ENCODE assay signal across 18 mouse cellular contexts in the genomic region with DNA sequence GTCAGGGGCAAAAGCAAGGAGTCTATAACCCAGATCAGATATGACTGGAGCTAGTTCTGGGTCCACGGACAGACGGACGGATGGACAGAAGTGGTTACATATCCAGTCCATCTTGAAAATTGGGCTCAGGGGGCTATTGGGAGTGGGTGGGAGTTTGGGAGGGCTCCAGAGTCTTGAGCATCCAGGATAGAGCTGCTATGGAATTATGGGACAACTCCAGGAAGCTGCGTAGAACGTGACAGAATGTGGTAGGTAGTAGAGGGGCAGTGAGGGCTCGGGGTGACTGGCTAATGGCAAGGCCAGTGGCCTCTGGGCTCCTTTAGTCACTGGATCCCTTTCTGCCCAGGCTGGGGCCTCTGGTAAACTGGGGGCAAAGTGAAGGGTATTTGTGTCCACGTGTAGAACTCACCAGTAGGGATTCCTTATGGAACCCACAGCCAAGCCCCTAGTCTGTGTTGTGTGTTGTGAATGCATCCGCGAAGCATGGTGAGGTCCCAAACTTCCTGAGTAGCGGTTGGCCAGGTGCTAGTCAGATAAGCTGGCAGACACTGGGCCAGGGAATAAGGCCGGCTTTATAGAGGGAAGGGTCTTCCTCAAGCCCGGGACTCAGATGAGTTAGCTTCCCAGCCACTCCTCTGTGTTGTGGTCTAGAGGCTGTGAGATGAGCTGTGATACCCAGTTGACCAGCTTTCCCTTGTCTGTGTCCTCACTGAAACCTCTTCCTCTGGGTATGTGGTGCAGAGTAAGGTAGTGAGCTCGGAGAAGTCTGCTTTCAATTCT. TPM values are rescaled to one million over a fixed set of nuclear protein-coding genes. Genes with fewer than 3 reads are reported as not detected.
DNase-seq lines count a peak whose midpoint lies in the region; ATAC-seq and TF ChIP-seq lines count a peak whose summit lies in the region.
"Had no signal": no experiment of that assay in that cellular context is flagged by ENCODE, and none has a peak within 500 bp of the region (broad histone marks: within the 10 kb centered on the region; RNA-seq: fewer than 3 reads in every experiment).

No protein-coding gene starts in this region.

- H3K4me1 ChIP-seq in heart, embryonic 12.5 days (replicated peaks): peaks cover 97% of the 10 kb centered on the region
- peaks cover 32% of the 10 kb centered on the region for H3K4me1 ChIP-seq in liver, postnatal 0 days (ENCODE audit: insufficient read depth)
- H3K4me1 ChIP-seq in liver, embryonic 12.5 days: peaks cover 87% of the 10 kb centered on the region
- peaks cover 42% of the 10 kb centered on the region for H3K4me1 ChIP-seq in embryonic fibroblast, embryonic 13.5 days (ENCODE audit: control insufficient read depth, insufficient read depth, low read length)
- H3K4me1 ChIP-seq in stomach, embryonic 14.5 days (ENCODE audit: control insufficient read depth, insufficient read depth, low read length): peaks cover 76% of the 10 kb centered on the region

- no peak for DNase-seq in heart, adult 18-20 months
- no peak for DNase-seq in liver, postnatal 0 days
- DNase-seq in cerebellum, adult 9-10 months: no peak
- DNase-seq in embryo, embryonic 11 days: no peak
- DNase-seq: cerebellum, postnatal 36 days; kidney, adult 8-10 months; thymus, postnatal 14 days had no signal

- no peak for TF ChIP-seq EP300 in liver, postnatal 0 days (IDR thresholded peaks at IDR 0.05; ENCODE audit: low read depth)

- H3K27ac ChIP-seq in heart, embryonic 12.5 days (ENCODE audit: poor library complexity, severe bottlenecking): peak overlapping the region; percentile 92
- 0 out of 2 replicates have a peak overlapping the region, but pooled peaks have one; percentile 16 for H3K27ac ChIP-seq in liver, postnatal 0 days (ENCODE audit: low read depth)
- no peak overlapping the region for H3K27ac ChIP-seq in liver, embryonic 12.5 days
- peak overlapping the region; percentile 98 for H3K27ac ChIP-seq in embryonic fibroblast, embryonic 13.5 days (ENCODE audit: insufficient read depth, low read length)
- H3K27ac ChIP-seq in stomach, embryonic 14.5 days (ENCODE audit: low read length): peak overlapping the region; percentile 49; the same call in 1 of the 2 replicates
- H3K27ac ChIP-seq: midbrain, embryonic 12.5 days had no signal

- H3K4me3 ChIP-seq in heart, embryonic 12.5 days: no peak overlapping the region
- H3K4me3 ChIP-seq in liver, postnatal 0 days (ENCODE audit: low read depth, low read length): no peak overlapping the region
- H3K4me3 ChIP-seq in liver, embryonic 12.5 days: no peak overlapping the region
- no peak overlapping the region for H3K4me3 ChIP-seq in embryonic fibroblast, embryonic 13.5 days (ENCODE audit: insufficient read depth, low read length)
- H3K4me3 ChIP-seq in stomach, embryonic 14.5 days (ENCODE audit: low read depth, low read length): no peak overlapping the region
- H3K4me3 ChIP-seq: hindbrain, embryonic 12.5 days; midbrain, embryonic 12.5 days had no signal

- H3K4me2 ChIP-seq in heart, embryonic 12.5 days: peak overlapping the region; percentile 63
- H3K4me2 ChIP-seq in liver, postnatal 0 days (ENCODE audit: low read depth, low read length): no peak overlapping the region
- H3K4me2 ChIP-seq in liver, embryonic 12.5 days: no peak overlapping the region
- H3K4me2 ChIP-seq in stomach, embryonic 14.5 days (replicated peaks; ENCODE audit: low read depth, low read length): no peak overlapping the region
- H3K4me2 ChIP-seq: midbrain, embryonic 12.5 days had no signal

- ATAC-seq in heart, embryonic 12.5 days (ENCODE audit: insufficient number of reproducible peaks, low FRiP score): no peak
- ATAC-seq in liver, postnatal 0 days: no peak
- no peak for ATAC-seq in liver, embryonic 12.5 days
- no peak for ATAC-seq in stomach, embryonic 14.5 days (ENCODE audit: insufficient number of reproducible peaks, insufficient read depth, low FRiP score, low read depth)
- ATAC-seq: forebrain, embryonic 16.5 days had no signal

- WGBS in heart, embryonic 12.5 days: 61% methylated on average over 13 of the region's 13 CpGs
- 60% methylated on average over 13 of the region's 13 CpGs for WGBS in liver, postnatal 0 days (ENCODE audit: insufficient replicate concordance)
- WGBS in liver, embryonic 12.5 days (ENCODE audit: insufficient replicate concordance): 46% methylated on average over 13 of the region's 13 CpGs
- WGBS in stomach, embryonic 14.5 days: 75% methylated on average over 13 of the region's 13 CpGs

- H3K36me3 ChIP-seq in heart, embryonic 12.5 days: peaks cover 10% of the 10 kb centered on the region
- H3K36me3 ChIP-seq in liver, postnatal 0 days (replicated peaks; ENCODE audit: insufficient read depth, low read length): no peaks in the 10 kb centered on the region
- H3K36me3 ChIP-seq in liver, embryonic 12.5 days: no peaks in the 10 kb centered on the region
- no peaks in the 10 kb centered on the region for H3K36me3 ChIP-seq in stomach, embryonic 14.5 days (ENCODE audit: control insufficient read depth, insufficient read depth, low read length)
- H3K36me3 ChIP-seq: hindbrain, embryonic 12.5 days; limb, embryonic 13.5 days; midbrain, embryonic 12.5 days had no signal

- no peak for TF ChIP-seq POLR2A in embryonic fibroblast, embryonic 13.5 days (IDR thresholded peaks at IDR 0.05; ENCODE audit: low read depth, low read length)

- TF ChIP-seq CTCF in liver, postnatal 0 days (IDR thresholded peaks at IDR 0.05; ENCODE audit: low read depth): no peak
- no peak for TF ChIP-seq CTCF in embryonic fibroblast, embryonic 13.5 days (IDR thresholded peaks at IDR 0.05; ENCODE audit: borderline replicate concordance, insufficient read depth, low read length)

- H3K27me3 ChIP-seq in heart, embryonic 12.5 days (replicated peaks): no peaks in the 10 kb centered on the region
- no peaks in the 10 kb centered on the region for H3K27me3 ChIP-seq in liver, postnatal 0 days (ENCODE audit: insufficient read depth, low read length)
- peaks cover 45% of the 10 kb centered on the region for H3K27me3 ChIP-seq in liver, embryonic 12.5 days (replicated peaks)
- H3K27me3 ChIP-seq in stomach, embryonic 14.5 days (ENCODE audit: control insufficient read depth, insufficient read depth, low read length): no peaks in the 10 kb centered on the region
- H3K27me3 ChIP-seq: hindbrain, embryonic 12.5 days; limb, embryonic 13.5 days had no signal

- H3K9me3 ChIP-seq in heart, embryonic 12.5 days (replicated peaks): no peaks in the 10 kb centered on the region
- H3K9me3 ChIP-seq in liver, postnatal 0 days (ENCODE audit: low read length): no peaks in the 10 kb centered on the region
- H3K9me3 ChIP-seq in liver, embryonic 12.5 days (replicated peaks): no peaks in the 10 kb centered on the region
- H3K9me3 ChIP-seq in stomach, embryonic 14.5 days (ENCODE audit: control insufficient read depth, low read depth, low read length): no peaks in the 10 kb centered on the region
- H3K9me3 ChIP-seq: hindbrain, embryonic 12.5 days; limb, embryonic 13.5 days; midbrain, embryonic 12.5 days had no signal

- H3K9ac ChIP-seq in heart, embryonic 12.5 days: peak overlapping the region; percentile 62; the same call in 1 of the 2 replicates
- H3K9ac ChIP-seq in liver, postnatal 0 days (replicated peaks): no peak overlapping the region
- H3K9ac ChIP-seq in liver, embryonic 12.5 days: no peak overlapping the region
- no peak overlapping the region for H3K9ac ChIP-seq in stomach, embryonic 14.5 days (replicated peaks; ENCODE audit: low read depth, low read length)
- H3K9ac ChIP-seq: midbrain, embryonic 12.5 days had no signal

RNA-seq across cellular contexts. Expression of a gene that starts 6.9 kb away (rescaled TPM):
- polyA plus RNA-seq in heart, embryonic 12.5 days (2016; fragmentation: Nextera tagmentation; extraction: Ambion mirVana): 51.8 and 61.5 TPM in 2 replicates
- 100 to 1,000 TPM; 153 to 170 TPM for total RNA-seq in heart, adult 18-20 months (2021)
- polyA plus RNA-seq in liver, postnatal 0 days (2015; fragmentation: Nextera tagmentation; extraction: Ambion mirVana): 5.1 TPM in 2 replicates
- 6.4 and 7.3 TPM in 2 replicates for polyA plus RNA-seq in liver, embryonic 12.5 days (2016; fragmentation: Nextera tagmentation; extraction: Ambion mirVana)
- polyA plus RNA-seq in embryonic fibroblast, embryonic 13.5 days (2011; ENCODE audit: insufficient read length, low read depth, missing spikeins): 271 and 368 TPM in 2 replicates
- polyA plus RNA-seq in stomach, embryonic 14.5 days (2014; fragmentation: Nextera tagmentation; extraction: Ambion mirVana): 42.6 and 44.1 TPM in 2 replicates

RNA-seq across cellular contexts. Expression of a gene that starts 22.4 kb away (rescaled TPM):
- polyA plus RNA-seq in heart, embryonic 12.5 days (2016; fragmentation: Nextera tagmentation; extraction: Ambion mirVana): not detected in 2 replicates
- total RNA-seq in heart, adult 18-20 months (2021): not detected
- polyA plus RNA-seq in liver, postnatal 0 days (2015; fragmentation: Nextera tagmentation; extraction: Ambion mirVana): not detected in 2 replicates
- not detected in 2 replicates for polyA plus RNA-seq in liver, embryonic 12.5 days (2016; fragmentation: Nextera tagmentation; extraction: Ambion mirVana)
- not detected in 2 replicates for polyA plus RNA-seq in embryonic fibroblast, embryonic 13.5 days (2011; ENCODE audit: insufficient read length, low read depth, missing spikeins)
- polyA plus RNA-seq in stomach, embryonic 14.5 days (2014; fragmentation: Nextera tagmentation; extraction: Ambion mirVana): not detected in 2 replicates
- total RNA-seq: adrenal gland, postnatal 14 days; gastrocnemius, postnatal 10 days; layer of hippocampus, postnatal 10 days had no signal
- polyA plus RNA-seq: forebrain, embryonic 16.5 days; hindbrain, embryonic 12.5 days; limb, embryonic 13.5 days; midbrain, embryonic 12.5 days had no signal

RNA-seq across cellular contexts. Expression of a gene that starts 45.1 kb away (rescaled TPM):
- not detected in 2 replicates for polyA plus RNA-seq in heart, embryonic 12.5 days (2016; fragmentation: Nextera tagmentation; extraction: Ambion mirVana)
- not detected for total RNA-seq in heart, adult 18-20 months (2021)
- 0.42 and 6.5 TPM in 2 replicates for polyA plus RNA-seq in liver, postnatal 0 days (2015; fragmentation: Nextera tagmentation; extraction: Ambion mirVana)
- not detected in 2 replicates for polyA plus RNA-seq in liver, embryonic 12.5 days (2016; fragmentation: Nextera tagmentation; extraction: Ambion mirVana)
- polyA plus RNA-seq in embryonic fibroblast, embryonic 13.5 days (2011; ENCODE audit: insufficient read length, low read depth, missing spikeins): not detected in 2 replicates
- 1.0 TPM in 1 of 2 replicates, not detected in the other for polyA plus RNA-seq in stomach, embryonic 14.5 days (2014; fragmentation: Nextera tagmentation; extraction: Ambion mirVana)
- total RNA-seq: adrenal gland, postnatal 14 days; gastrocnemius, postnatal 10 days; layer of hippocampus, postnatal 10 days had no signal
- polyA plus RNA-seq: forebrain, embryonic 16.5 days; hindbrain, embryonic 12.5 days; midbrain, embryonic 12.5 days had no signal
